Comparison of ENCODE assay signal across 18 mouse cellular contexts in the genomic region with DNA sequence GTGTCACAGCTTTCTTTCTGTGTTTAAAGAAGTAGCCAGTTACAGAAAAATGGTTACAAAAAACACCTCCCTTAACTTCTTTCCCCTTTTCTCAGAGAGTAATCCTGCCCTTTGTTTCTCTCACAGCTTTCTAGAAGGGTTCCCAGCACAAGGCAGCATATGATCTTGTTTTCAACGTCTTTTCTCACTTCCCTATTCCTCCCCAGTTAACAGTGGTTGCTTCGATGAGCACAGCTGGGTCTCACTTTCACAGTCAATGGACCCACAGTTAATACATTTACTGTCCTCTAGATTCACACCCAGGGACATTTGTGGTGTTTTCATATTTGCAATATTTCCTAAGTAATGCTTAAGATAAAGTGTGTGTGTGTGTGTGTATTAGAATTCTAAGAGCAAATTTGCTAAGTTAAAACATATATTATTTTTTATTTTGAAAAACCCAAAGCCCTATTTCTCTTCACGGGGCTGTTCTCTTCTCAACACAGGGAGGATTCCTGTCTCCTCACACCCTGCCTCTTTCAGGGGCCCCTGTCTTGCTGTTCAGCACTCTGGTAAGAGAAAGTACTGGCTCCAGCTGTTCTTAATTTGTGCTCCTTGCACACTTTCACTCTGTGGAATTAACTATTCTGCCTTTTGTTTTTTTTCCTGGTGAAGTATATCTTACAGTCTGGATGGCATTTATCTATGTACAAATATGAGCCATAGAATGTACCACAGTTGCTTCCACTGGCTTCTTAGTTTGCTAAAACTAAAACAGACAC.
A peak's percentile ranks its signal among the peaks of the same experiment; 100 is the strongest.
DNase-seq lines count a peak whose midpoint lies in the region; ATAC-seq lines count a peak whose summit lies in the region.
"Had no signal": no experiment of that assay in that cellular context is flagged by ENCODE, and none has a peak within 500 bp of the region (broad histone marks: within the 10 kb centered on the region; RNA-seq: fewer than 3 reads in every experiment).

No protein-coding gene starts in this region.

- peak; percentile 20 for DNase-seq in retina, embryonic 14.5 days (ENCODE audit: low spot score)
- no peak for DNase-seq in retina, postnatal 1 day
- peak; percentile 22 for DNase-seq in c-Kit-positive CD71-negative TER-119-negative erythroid progenitor cells, embryonic 14.5 days (ENCODE audit: low read depth)
- peak; percentile 22 for DNase-seq in hindlimb bud, embryonic 11.5 days (ENCODE audit: extremely low spot score, low read depth, low spot score)
- peak; percentile 90 for DNase-seq in splenic B cell, adult 2 months (ENCODE audit: low read depth, low spot score)
- no peak for DNase-seq in kidney, postnatal 4 days
- DNase-seq: cerebellum, postnatal 25 days; gastrocnemius, postnatal 36 days; kidney, adult 18-20 months; kidney, postnatal 36 days; layer of hippocampus, postnatal 36 days; right cerebral cortex, postnatal 4 days had no signal

- H3K36me3 ChIP-seq in splenic B cell, adult 2 months (ENCODE audit: control insufficient read depth, insufficient read depth, low read length, poor library complexity, severe bottlenecking) = peaks cover 9% of the 10 kb centered on the region; the same call in 1 of the 2 replicates
- H3K36me3 ChIP-seq: heart, embryonic 13.5 days; hindbrain, embryonic 15.5 days; lung, embryonic 15.5 days; midbrain, embryonic 10.5 days had no signal

- H3K27me3 ChIP-seq in splenic B cell, adult 2 months (ENCODE audit: control insufficient read depth, insufficient read depth, low read length, poor library complexity, severe bottlenecking) = no peaks in the 10 kb centered on the region
- H3K27me3 ChIP-seq: heart, embryonic 13.5 days; hindbrain, embryonic 15.5 days; lung, embryonic 15.5 days had no signal

- no peak for ATAC-seq in cerebellum, adult (ENCODE audit: insufficient number of reproducible peaks, low FRiP score, low TSS enrichment)
- ATAC-seq: CD4-positive, CD25-positive, alpha-beta regulatory T cell, adult 4 months had no signal

Comparison
In these comparisons a context has a peak if more than half of its experiments do, and no peak if none do; other contexts are left out.
1. DNase-seq: peak in retina, embryonic 14.5 days (single experiment), c-Kit-positive CD71-negative TER-119-negative erythroid progenitor cells, embryonic 14.5 days (single experiment), hindlimb bud, embryonic 11.5 days (single experiment) and splenic B cell, adult 2 months (single experiment); none in retina, postnatal 1 day (single experiment) and kidney, postnatal 4 days (0 of 2).